Mouse (Mus musculus) kidney, postnatal 0 days (tissue): ENCODE data around the gene Suco. TPM values are rescaled to one million over a fixed set of nuclear protein-coding genes. Genes with fewer than 3 reads are reported as not detected.

ENCODE experiments used
- ATAC-seq: fragments of 200-750 bp; cut with Nextera tagmentation; replicated peaks from 2 replicates; pipeline ENCODE4 v1.8.0; 2017; ENCODE audit warnings: low read depth, moderate number of reproducible peaks, moderate TSS enrichment, moderate library complexity; ENCODE audit not compliant: low FRiP score
- DNase-seq: peaks from one replicate; pipeline ENCODE4 v3.0.0-alpha.2; 2016; ENCODE audit warnings: low spot score
- H3K27ac ChIP-seq: fragments of 300-500 bp; sonication (generic); 2 replicates; pipeline ENCODE4 v1.5.1; 2014; ENCODE audit warnings: mild to moderate bottlenecking
- H3K27me3 ChIP-seq: fragments of 300-500 bp; sonication (generic); 2 replicates; pipeline ENCODE4 v1.6.1; 2014; ENCODE audit warnings: low read length, mixed read lengths; ENCODE audit not compliant: insufficient read depth
- H3K36me3 ChIP-seq: fragments of 300-500 bp; sonication (generic); 2 replicates; pipeline ENCODE4 v1.6.1; 2014; ENCODE audit warnings: low read length, mixed read lengths; ENCODE audit not compliant: insufficient read depth
- H3K4me1 ChIP-seq: fragments of 300-500 bp; sonication (generic); replicated peaks from 2 replicates; pipeline ENCODE4 v1.6.1; 2014; ENCODE audit warnings: antibody characterized with exemption, low read length, mixed read lengths; ENCODE audit not compliant: insufficient read depth
- H3K4me2 ChIP-seq: fragments of 300-500 bp; sonication (generic); 2 replicates; pipeline ENCODE4 v1.6.1; 2014; ENCODE audit warnings: mild to moderate bottlenecking, low read length, moderate library complexity, mixed read lengths
- H3K4me3 ChIP-seq: fragments of 300-500 bp; sonication (generic); replicated peaks from 2 replicates; pipeline ENCODE4 v1.5.1; 2014; ENCODE audit warnings: low read depth, low read length
- H3K9ac ChIP-seq: fragments of 300-500 bp; sonication (generic); 2 replicates; pipeline ENCODE4 v1.6.1; 2014; ENCODE audit warnings: low read depth, low read length
- H3K9me3 ChIP-seq: fragments of 300-500 bp; sonication (generic); replicated peaks from 2 replicates; pipeline ENCODE4 v1.6.1; 2016; ENCODE audit warnings: low read length, inconsistent platforms, mixed read lengths
- CTCF ChIP-seq: IDR thresholded peaks from 2 replicates; pipeline ENCODE4 v1.5.1; 2016; ENCODE audit warnings: antibody characterized with exemption, low read depth, mild to moderate bottlenecking, moderate library complexity
- WGBS: fragments of 180-500 bp; shearing (Covaris S2); extraction: QIAGEN DNeasy Blood & Tissue Kit; methylation state at CpG from one replicate; pipeline ENCODE4 v1.1.7; 2014; 5-methylcytosine and 5-hydroxymethylcytosine counted together
- polyA plus RNA-seq: library from polyadenylated mRNA; unstranded; fragments of >200 nt; fragmentation: Nextera tagmentation; extraction: Ambion mirVana; gene quantifications from 2 replicates; pipeline ENCODE4 v1.2.1, GENCODE M21; 2015

Suco gene
- polyA plus RNA-seq, 1 experiment from 2014 or later, result 23.6 TPM

- H3K27ac ChIP-seq, result no peak overlapping the region
- no peaks in the 10 kb centered on the region for H3K27me3 ChIP-seq
- H3K9ac ChIP-seq, result no peak overlapping the region
- 83% methylated on average over 2 of the region's 2 CpGs for WGBS
- no peaks in the 10 kb centered on the region for H3K9me3 ChIP-seq
- H3K4me1 ChIP-seq, result no peaks in the 10 kb centered on the region
- no peak for DNase-seq
- no peak for ATAC-seq
- no peak overlapping the region for H3K4me3 ChIP-seq
- TF ChIP-seq CTCF, result no peak
- no peaks in the 10 kb centered on the region for H3K36me3 ChIP-seq
- no peak overlapping the region for H3K4me2 ChIP-seq
Measured at GRCm38 (mm10) chr1:161782725-161783124, 93.8 kb downstream of the Suco start.

GRCm38 (mm10) chr1:161781594-161781993 lies 94.9 kb downstream of the Suco start:
- Histone ChIP-seq H3K4me2 (no peak overlapping the region), H3K27me3 (no peaks in the 10 kb centered on the region), H3K9me3 (no peaks in the 10 kb centered on the region), H3K36me3 (no peaks in the 10 kb centered on the region), H3K4me1 (no peaks in the 10 kb centered on the region), H3K27ac (no peak overlapping the region), H3K9ac (no peak overlapping the region), H3K4me3 (no peak overlapping the region)
- 91% methylated on average over 5 of the region's 5 CpGs for WGBS
- DNase-seq, result no peak
- TF ChIP-seq CTCF, result no peak
- no peak for ATAC-seq

- H3K4me3 ChIP-seq, result no peak overlapping the region
- no peak overlapping the region for H3K9ac ChIP-seq
- H3K9me3 ChIP-seq, result no peaks in the 10 kb centered on the region
- H3K4me1 ChIP-seq, result no peaks in the 10 kb centered on the region
- H3K36me3 ChIP-seq, result no peaks in the 10 kb centered on the region
- ATAC-seq, result no peak
- no peaks in the 10 kb centered on the region for H3K27me3 ChIP-seq
- TF ChIP-seq CTCF, result no peak
- H3K4me2 ChIP-seq, result no peak overlapping the region
- DNase-seq, result no peak
- no peak overlapping the region for H3K27ac ChIP-seq
Measured at GRCm38 (mm10) chr1:161779057-161779456, 97.4 kb downstream of the Suco start.

- Histone ChIP-seq H3K9me3 (no peaks in the 10 kb centered on the region), H3K36me3 (no peaks in the 10 kb centered on the region), H3K27me3 (no peaks in the 10 kb centered on the region), H3K9ac (no peak overlapping the region), H3K4me1 (no peaks in the 10 kb centered on the region), H3K4me2 (no peak overlapping the region), H3K4me3 (no peak overlapping the region), H3K27ac (no peak overlapping the region)
- WGBS, result 61% methylated on average over 6 of the region's 6 CpGs
- TF ChIP-seq CTCF, result no peak
- ATAC-seq (no peak), DNase-seq (no peak)
Measured at GRCm38 (mm10) chr1:161775151-161775550, 101.3 kb downstream of the Suco start.

- Histone ChIP-seq H3K4me1 (no peaks in the 10 kb centered on the region), H3K9ac (no peak overlapping the region), H3K27ac (no peak overlapping the region), H3K36me3 (no peaks in the 10 kb centered on the region), H3K27me3 (no peaks in the 10 kb centered on the region), H3K4me2 (no peak overlapping the region), H3K9me3 (no peaks in the 10 kb centered on the region), H3K4me3 (no peak overlapping the region)
- WGBS, result 79% methylated on average over 2 of the region's 2 CpGs
- ATAC-seq, result no peak
- TF ChIP-seq CTCF, result no peak
- no peak for DNase-seq
Measured at GRCm38 (mm10) chr1:161771293-161771692, 105.2 kb downstream of the Suco start.

- DNase-seq (no peak), ATAC-seq (no peak)
Measured at GRCm38 (mm10) chr1:161769329-161769728, 107.2 kb downstream of the Suco start.

GRCm38 (mm10) chr1:161767101-161767524 lies 109.4 kb downstream of the Suco start:
- WGBS, result 67% methylated on average over 12 of the region's 12 CpGs
- no peak for DNase-seq
- H3K27me3 ChIP-seq, result no peaks in the 10 kb centered on the region
- no peak for ATAC-seq
- no peaks in the 10 kb centered on the region for H3K36me3 ChIP-seq
- no peaks in the 10 kb centered on the region for H3K4me1 ChIP-seq
- H3K4me3 ChIP-seq, result no peak overlapping the region
- H3K4me2 ChIP-seq, result no peak overlapping the region
- H3K27ac ChIP-seq, result no peak overlapping the region
- H3K9me3 ChIP-seq, result no peaks in the 10 kb centered on the region
- TF ChIP-seq CTCF, result no peak
- no peak overlapping the region for H3K9ac ChIP-seq

More at GRCm38 (mm10) chr1:161769329-161769728, 107.2 kb downstream of the Suco start:
- no peak overlapping the region for H3K27ac ChIP-seq
- WGBS, result 97% methylated on average over 1 of the region's 1 CpGs
- H3K4me3 ChIP-seq, result no peak overlapping the region
- H3K9me3 ChIP-seq, result no peaks in the 10 kb centered on the region
- no peak overlapping the region for H3K4me2 ChIP-seq
- H3K27me3 ChIP-seq, result no peaks in the 10 kb centered on the region
- no peak for TF ChIP-seq CTCF
- no peak overlapping the region for H3K9ac ChIP-seq
- H3K4me1 ChIP-seq, result no peaks in the 10 kb centered on the region
- no peaks in the 10 kb centered on the region for H3K36me3 ChIP-seq
